Mouse (Mus musculus): ENCODE data around the gene Mark4. TPM values are rescaled to one million over a fixed set of nuclear protein-coding genes. Genes with fewer than 3 reads are reported as not detected.

Mark4 gene
- polyA plus RNA-seq, 1 experiment from 2014 or later: 19.9 TPM

DNA sequence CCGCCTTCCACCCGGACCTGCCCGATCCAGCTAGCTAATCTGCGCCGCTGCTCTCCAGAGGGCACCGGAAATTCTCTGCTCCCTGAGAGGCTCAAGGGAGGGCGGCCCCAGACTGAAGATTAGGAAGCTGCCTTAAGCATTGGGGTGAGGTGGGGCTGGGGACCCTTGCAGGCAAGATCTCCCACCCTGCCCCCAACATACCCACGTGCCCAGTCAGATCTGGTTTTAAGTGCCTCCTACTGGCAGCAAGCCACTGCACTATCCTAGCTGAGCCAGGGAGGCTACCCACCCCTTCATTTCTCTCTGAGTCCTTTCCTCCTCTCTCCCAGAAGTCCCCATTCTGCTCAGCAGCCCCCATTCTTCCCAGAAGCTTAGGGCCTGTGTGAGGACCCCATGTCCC lies 80.6 kb downstream of the Mark4 start:
- H3K4me3 ChIP-seq: no peak overlapping the region
- WGBS: 78% methylated on average over 8 of the region's 8 CpGs
- H3K27ac ChIP-seq: no peak overlapping the region
- peaks cover 8% of the 10 kb centered on the region for H3K4me1 ChIP-seq
- no peaks in the 10 kb centered on the region for H3K9me3 ChIP-seq
- ATAC-seq (ENCODE audit: low FRiP score, low read depth): no peak
- no peak overlapping the region for H3K4me2 ChIP-seq (replicated peaks)
- H3K9ac ChIP-seq: no peak overlapping the region
- H3K27me3 ChIP-seq (replicated peaks): no peaks in the 10 kb centered on the region
- peaks cover 5% of the 10 kb centered on the region for H3K36me3 ChIP-seq

- Histone ChIP-seq H3K4me3 (no peak overlapping the region), H3K27ac (no peak overlapping the region), H3K4me1 (no peaks in the 10 kb centered on the region), H3K4me2 (replicated peaks) (no peak overlapping the region), H3K9ac (no peak overlapping the region), H3K9me3 (no peaks in the 10 kb centered on the region), H3K36me3 (peaks cover 5% of the 10 kb centered on the region), H3K27me3 (replicated peaks) (no peaks in the 10 kb centered on the region)
- ATAC-seq (ENCODE audit: low FRiP score, low read depth): no peak
- 91% methylated on average over 4 of the region's 4 CpGs for WGBS
Measured at GRCm38 (mm10) chr7:19376019-19376418, 82.6 kb downstream of the Mark4 start.

DNA sequence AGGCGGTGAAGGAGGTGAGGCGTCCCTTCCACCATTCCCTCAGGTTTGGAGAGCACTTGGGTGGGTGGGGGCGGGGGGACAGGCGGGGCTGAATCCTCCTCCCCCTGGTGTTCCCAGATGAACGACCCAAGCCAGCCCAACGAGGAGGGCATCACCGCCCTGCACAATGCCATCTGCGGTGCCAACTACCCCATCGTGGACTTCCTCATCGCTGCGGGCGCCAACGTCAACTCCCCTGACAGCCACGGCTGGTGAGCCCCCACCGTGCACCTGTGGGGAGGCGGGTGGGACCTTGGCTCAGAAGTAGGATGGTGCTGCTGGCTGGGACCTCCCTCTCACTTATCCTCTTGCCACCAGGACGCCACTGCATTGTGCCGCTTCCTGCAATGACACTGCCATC lies 83.3 kb downstream of the Mark4 start:
- 74% methylated on average over 18 of the region's 18 CpGs for WGBS
- no peak for ATAC-seq (ENCODE audit: low FRiP score, low read depth)
- H3K4me2 ChIP-seq (replicated peaks): no peak overlapping the region

More for the DNA sequence above, 83.3 kb downstream of the Mark4 start:
- no peaks in the 10 kb centered on the region for H3K27me3 ChIP-seq (replicated peaks)
- H3K4me3 ChIP-seq: no peak overlapping the region
- no peak overlapping the region for H3K9ac ChIP-seq
- peaks cover 5% of the 10 kb centered on the region for H3K36me3 ChIP-seq
- H3K27ac ChIP-seq: no peak overlapping the region
- H3K4me1 ChIP-seq: no peaks in the 10 kb centered on the region
- no peaks in the 10 kb centered on the region for H3K9me3 ChIP-seq

MicroRNAs encoded within 50 kb of the gene (microRNA counts, 519-probe panel; counts per million panel counts)
- microRNA mmu-miR-343: 342 counts per million, percentile 67 among the panel's probes with 10 or more counts

Small RNA genes within 50 kb of the gene (microRNA-seq; reads per million reads assigned to microRNA genes)
- not detected for gene Mir343

Other genes starting within 250 kb of the Mark4 start
- 1.9 and 2.3 TPM in 2 replicates for gene Gpr4, start 246.3 kb downstream of the Mark4 start, polyA plus RNA-seq (2016; fragmentation: Nextera tagmentation; extraction: Ambion mirVana)
- 42.1 and 43.9 TPM in 2 replicates for gene Opa3, start 230.5 kb downstream of the Mark4 start, polyA plus RNA-seq (2016; fragmentation: Nextera tagmentation; extraction: Ambion mirVana)
- gene Vasp, start 187.0 kb downstream of the Mark4 start, polyA plus RNA-seq (2016; fragmentation: Nextera tagmentation; extraction: Ambion mirVana): 53.4 and 56.3 TPM in 2 replicates
- gene Ppm1n, start 178.8 kb downstream of the Mark4 start, polyA plus RNA-seq (2016; fragmentation: Nextera tagmentation; extraction: Ambion mirVana): 0.20 TPM in 1 of 2 replicates, not detected in the other
- 91.1 and 99.1 TPM in 2 replicates for gene Rtn2, start 176.2 kb downstream of the Mark4 start, polyA plus RNA-seq (2016; fragmentation: Nextera tagmentation; extraction: Ambion mirVana)
- gene Fosb, start 148.8 kb downstream of the Mark4 start, polyA plus RNA-seq (2016; fragmentation: Nextera tagmentation; extraction: Ambion mirVana): 0.08 TPM in 1 of 2 replicates, not detected in the other
- gene Ercc1, start 114.0 kb downstream of the Mark4 start, polyA plus RNA-seq (2016; fragmentation: Nextera tagmentation; extraction: Ambion mirVana): 103 and 104 TPM in 2 replicates
- 18.2 and 19.8 TPM in 2 replicates for gene Cd3eap, start 99.3 kb downstream of the Mark4 start, polyA plus RNA-seq (2016; fragmentation: Nextera tagmentation; extraction: Ambion mirVana)
- gene Ppp1r13l, start 99.1 kb downstream of the Mark4 start, polyA plus RNA-seq (2016; fragmentation: Nextera tagmentation; extraction: Ambion mirVana): 3.1 and 3.2 TPM in 2 replicates
- 24.0 and 27.5 TPM in 2 replicates for gene Ercc2, start 76.8 kb downstream of the Mark4 start, polyA plus RNA-seq (2016; fragmentation: Nextera tagmentation; extraction: Ambion mirVana)
- 3.9 and 6.4 TPM in 2 replicates for gene Klc3, start 54.7 kb downstream of the Mark4 start, polyA plus RNA-seq (2016; fragmentation: Nextera tagmentation; extraction: Ambion mirVana)
- 0.20 and 0.35 TPM in 2 replicates for gene Ckm, start 54.0 kb downstream of the Mark4 start, polyA plus RNA-seq (2016; fragmentation: Nextera tagmentation; extraction: Ambion mirVana)
- 1.2 and 1.6 TPM in 2 replicates for gene Exoc3l2, start 4.5 kb upstream of the Mark4 start, polyA plus RNA-seq (2016; fragmentation: Nextera tagmentation; extraction: Ambion mirVana)
- 4.6 and 5.7 TPM in 2 replicates for gene Bloc1s3, start 49.5 kb upstream of the Mark4 start, polyA plus RNA-seq (2016; fragmentation: Nextera tagmentation; extraction: Ambion mirVana)
- 50.6 and 51.0 TPM in 2 replicates for gene Trappc6a, start 49.6 kb upstream of the Mark4 start, polyA plus RNA-seq (2016; fragmentation: Nextera tagmentation; extraction: Ambion mirVana)
- 0.11 and 0.19 TPM in 2 replicates for gene Nkpd1, start 59.0 kb upstream of the Mark4 start, polyA plus RNA-seq (2016; fragmentation: Nextera tagmentation; extraction: Ambion mirVana)
- gene Ppp1r37, start 104.3 kb upstream of the Mark4 start, polyA plus RNA-seq (2016; fragmentation: Nextera tagmentation; extraction: Ambion mirVana): 44.3 and 48.8 TPM in 2 replicates
- 0.30 TPM in 1 of 2 replicates, not detected in the other for gene Zfp296, start 118.5 kb upstream of the Mark4 start, polyA plus RNA-seq (2016; fragmentation: Nextera tagmentation; extraction: Ambion mirVana)
- gene Gemin7, start 118.8 kb upstream of the Mark4 start, polyA plus RNA-seq (2016; fragmentation: Nextera tagmentation; extraction: Ambion mirVana): 140 and 145 TPM in 2 replicates
- gene Clasrp, start 145.7 kb upstream of the Mark4 start, polyA plus RNA-seq (2016; fragmentation: Nextera tagmentation; extraction: Ambion mirVana): 70.1 and 79.0 TPM in 2 replicates
- gene Relb, start 170.6 kb upstream of the Mark4 start, polyA plus RNA-seq (2016; fragmentation: Nextera tagmentation; extraction: Ambion mirVana): 4.9 and 5.8 TPM in 2 replicates
- 104 and 112 TPM in 2 replicates for gene Clptm1, start 206.2 kb upstream of the Mark4 start, polyA plus RNA-seq (2016; fragmentation: Nextera tagmentation; extraction: Ambion mirVana)
- 1.0 and 1.7 TPM in 2 replicates for gene Apoc2, start 219.1 kb upstream of the Mark4 start, polyA plus RNA-seq (2016; fragmentation: Nextera tagmentation; extraction: Ambion mirVana)
- not detected in 2 replicates for gene Gm44805, start 222.6 kb upstream of the Mark4 start, polyA plus RNA-seq (2016; fragmentation: Nextera tagmentation; extraction: Ambion mirVana)
- gene Apoc4, start 222.7 kb upstream of the Mark4 start, polyA plus RNA-seq (2016; fragmentation: Nextera tagmentation; extraction: Ambion mirVana): not detected in 2 replicates
- gene Apoc1, start 233.8 kb upstream of the Mark4 start, polyA plus RNA-seq (2016; fragmentation: Nextera tagmentation; extraction: Ambion mirVana): 4.9 and 7.2 TPM in 2 replicates
- 204 and 207 TPM in 2 replicates for gene Apoe, start 240.4 kb upstream of the Mark4 start, polyA plus RNA-seq (2016; fragmentation: Nextera tagmentation; extraction: Ambion mirVana)